Mouse (Mus musculus): ENCODE measurements around the gene Rab3il1.

Rab3il1 gene

DNA sequence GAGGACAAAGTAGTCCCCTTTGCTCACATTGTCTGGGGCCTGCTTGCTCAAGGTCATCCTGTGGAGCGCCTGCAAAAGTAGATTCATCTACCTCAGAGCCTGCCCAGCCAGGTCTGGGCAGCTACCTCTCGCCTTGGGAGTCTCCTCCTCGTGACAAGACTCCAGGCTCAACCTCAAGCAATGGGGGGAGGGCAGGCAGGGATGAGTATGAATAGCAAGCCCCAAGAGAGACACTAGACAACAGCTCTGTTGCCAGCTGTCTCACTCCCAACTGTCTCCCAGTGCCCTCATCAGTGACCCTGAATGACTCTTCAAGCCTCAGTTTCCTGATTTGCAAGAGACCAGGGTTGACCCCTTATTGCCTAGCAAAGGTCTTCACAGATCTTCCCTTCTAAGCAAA lies 11.9 kb downstream of the Rab3il1 start:
- no peak for DNase-seq (ENCODE audit: low spot score in 2 of 2)

DNA sequence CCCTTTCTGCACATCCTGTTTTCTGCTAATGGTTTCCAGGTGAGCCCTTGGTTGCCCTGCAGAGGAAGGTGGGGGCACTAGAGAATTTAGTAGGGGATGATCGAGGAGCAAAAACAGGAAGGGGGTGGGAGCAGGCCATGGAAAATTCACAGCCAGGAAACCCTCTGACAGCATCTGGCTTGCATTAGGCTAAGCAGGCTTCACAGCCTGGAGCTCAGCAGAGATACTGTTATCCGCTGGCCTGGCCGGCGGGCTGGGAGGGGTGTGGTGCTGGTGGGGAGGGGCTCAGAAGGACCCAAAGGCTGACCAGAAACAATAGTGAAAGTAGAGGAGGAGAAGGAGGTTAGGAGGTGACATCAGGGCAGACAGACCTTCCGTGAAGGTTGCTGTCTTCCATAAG lies 12.4 kb downstream of the Rab3il1 start:
- DNase-seq (ENCODE audit: low spot score in 2 of 2): peak; percentile 60

DNA sequence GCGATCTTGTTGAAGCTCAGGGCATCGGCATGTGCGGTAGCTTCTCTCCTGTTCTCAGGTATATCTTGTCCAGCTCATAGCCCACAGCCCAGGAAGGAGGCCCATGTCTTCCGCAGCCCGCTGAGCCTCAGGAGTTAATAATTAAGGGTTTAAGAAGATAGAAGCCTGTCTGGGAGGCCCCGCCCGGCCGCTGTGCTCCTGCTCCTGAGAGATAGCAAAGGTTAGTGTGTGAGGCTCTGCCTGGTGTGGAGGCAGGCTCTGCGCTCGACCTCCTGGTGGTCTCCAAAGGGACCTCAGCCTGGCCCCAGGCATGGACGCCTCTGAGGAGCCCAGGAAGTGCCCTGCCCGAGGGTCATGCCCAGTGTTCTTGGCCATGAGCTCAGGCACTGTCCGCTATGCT lies 13.4 kb downstream of the Rab3il1 start:
- DNase-seq (ENCODE audit: low spot score in 2 of 2): peak; percentile 84 to 90

DNA sequence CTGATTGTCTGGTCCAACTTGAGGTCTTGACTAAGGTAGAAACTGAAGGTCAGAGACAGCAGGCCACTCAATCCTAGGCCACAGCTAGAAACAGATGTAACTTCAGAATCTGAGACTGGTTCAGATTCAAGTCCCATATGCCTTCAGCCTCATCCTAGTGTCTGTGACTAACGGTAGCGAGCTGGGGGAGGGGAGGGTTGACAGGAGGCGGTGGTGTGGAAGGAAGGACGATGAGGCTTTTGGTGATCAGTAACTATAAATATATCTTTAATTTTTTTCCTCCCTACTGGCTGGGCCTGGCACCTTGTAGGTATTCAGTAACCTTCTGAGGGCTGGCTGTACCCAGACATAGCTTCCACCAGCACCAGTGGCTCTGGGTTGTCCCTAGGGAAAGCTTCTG lies 14.0 kb downstream of the Rab3il1 start:
- DNase-seq (ENCODE audit: low spot score in 2 of 2): peak in 1 of 2 experiments; percentile 66

DNA sequence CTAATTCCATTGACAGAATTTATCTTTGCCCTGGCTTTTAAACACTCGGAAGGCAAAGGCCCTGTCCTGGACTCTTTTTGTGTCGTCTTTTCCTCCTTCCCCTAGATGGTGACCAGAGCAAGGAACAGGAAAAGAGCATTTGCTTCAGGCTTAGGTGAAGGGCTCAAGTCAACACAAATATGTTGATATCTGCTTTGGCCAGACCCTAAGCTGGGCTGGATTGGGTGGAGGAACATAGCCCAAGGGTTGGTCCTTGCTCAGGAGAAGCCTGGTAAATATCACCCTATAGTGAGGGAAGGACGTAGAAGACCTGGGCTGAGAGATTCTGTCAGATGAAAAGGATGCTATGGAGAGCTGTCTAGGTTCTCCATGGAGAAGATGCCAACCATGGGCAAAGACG lies 14.7 kb downstream of the Rab3il1 start:
- DNase-seq (ENCODE audit: low spot score in 2 of 2): peak in 1 of 2 experiments; percentile 54

DNA sequence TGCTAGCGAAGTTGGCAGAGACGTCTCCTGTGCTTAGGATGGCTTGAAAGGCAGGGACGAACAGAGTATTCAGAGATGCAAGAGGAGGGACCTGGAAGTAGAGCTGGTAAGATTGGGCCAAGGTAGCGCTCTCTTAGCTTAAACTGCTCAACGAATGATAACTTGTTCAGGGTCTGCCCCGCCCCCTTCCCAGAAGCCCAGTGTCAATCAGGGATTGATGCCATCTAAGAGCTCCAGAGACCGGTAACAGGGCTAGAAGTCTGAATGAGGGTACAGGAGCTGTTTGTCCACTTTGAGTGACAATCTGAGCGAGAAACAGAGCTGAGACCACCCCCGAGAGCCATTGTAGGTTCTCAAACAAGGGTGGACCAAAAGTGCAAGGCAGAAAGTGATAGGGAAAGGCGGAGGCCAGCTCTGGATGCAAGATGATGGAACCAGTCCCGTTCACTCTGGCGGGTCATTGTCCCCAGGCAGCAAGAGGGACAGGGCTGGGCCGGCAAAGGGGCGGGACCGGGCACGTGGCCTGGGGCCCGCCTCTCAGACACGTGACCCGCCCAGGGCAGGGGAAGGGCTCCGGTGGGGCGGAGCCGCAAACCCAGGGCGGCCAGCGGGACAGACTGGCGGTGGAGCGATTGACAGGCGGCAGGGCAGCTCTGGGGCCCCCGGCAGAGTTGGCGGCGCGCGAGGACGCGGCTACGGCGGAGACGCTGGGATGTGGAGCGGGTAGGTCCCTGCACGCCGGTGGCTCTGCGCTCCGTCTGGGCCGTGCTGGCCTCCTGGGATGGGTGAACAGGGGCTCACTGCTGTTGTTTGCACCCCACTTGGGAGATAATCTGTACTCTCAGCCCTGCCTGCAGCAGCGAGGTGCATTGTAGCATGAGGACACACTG lies 16.4 kb downstream of the Rab3il1 start:
- DNase-seq (ENCODE audit: low spot score in 2 of 2): peak; percentile 87 to 93

DNA sequence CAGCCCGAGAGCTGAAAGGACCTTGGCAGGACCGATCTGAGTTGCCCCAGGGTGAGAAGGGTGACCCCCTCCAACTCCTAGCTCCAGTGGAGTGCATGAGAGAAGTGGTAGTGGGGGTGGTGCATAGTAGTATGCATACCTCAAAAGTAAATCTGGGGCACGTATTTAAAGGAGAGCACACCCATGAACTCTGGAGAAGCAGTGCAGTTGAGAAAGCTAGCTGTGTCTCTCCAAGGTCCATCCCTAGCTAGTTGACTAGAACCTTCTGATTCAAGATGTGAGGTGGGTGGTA lies 17.0 kb downstream of the Rab3il1 start:
- peak in 1 of 2 experiments; percentile 19 for DNase-seq (ENCODE audit: low spot score in 2 of 2)

DNA sequence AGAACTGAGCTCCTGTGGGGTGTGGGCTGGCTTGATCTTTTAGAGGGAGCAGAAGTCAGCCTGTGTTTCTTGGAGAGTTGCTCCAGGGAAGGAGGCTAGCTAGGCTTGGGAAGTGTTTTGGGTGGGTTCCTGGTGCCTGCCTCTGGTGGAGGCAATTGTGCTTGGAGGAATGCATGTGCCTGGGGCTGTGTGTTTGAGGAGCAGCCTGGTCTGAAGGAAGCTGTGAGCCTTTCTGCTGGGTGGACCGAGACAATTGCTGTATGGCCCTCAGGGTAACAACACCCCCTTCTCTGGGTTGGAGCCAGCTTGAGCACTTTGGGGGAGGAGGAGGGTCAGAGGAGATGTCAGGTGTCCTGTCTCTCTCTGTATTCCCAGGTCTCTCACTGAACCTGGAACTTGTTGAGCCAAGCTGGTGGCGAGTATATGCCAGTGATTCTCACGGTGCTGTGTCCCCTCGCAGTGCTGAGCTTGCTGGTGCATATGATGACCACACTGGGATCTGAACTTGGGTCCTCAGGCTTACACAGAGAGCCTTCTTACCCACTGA lies 17.8 kb downstream of the Rab3il1 start:
- peak in 1 of 2 experiments; percentile 13 for DNase-seq (ENCODE audit: low spot score in 2 of 2)

DNA sequence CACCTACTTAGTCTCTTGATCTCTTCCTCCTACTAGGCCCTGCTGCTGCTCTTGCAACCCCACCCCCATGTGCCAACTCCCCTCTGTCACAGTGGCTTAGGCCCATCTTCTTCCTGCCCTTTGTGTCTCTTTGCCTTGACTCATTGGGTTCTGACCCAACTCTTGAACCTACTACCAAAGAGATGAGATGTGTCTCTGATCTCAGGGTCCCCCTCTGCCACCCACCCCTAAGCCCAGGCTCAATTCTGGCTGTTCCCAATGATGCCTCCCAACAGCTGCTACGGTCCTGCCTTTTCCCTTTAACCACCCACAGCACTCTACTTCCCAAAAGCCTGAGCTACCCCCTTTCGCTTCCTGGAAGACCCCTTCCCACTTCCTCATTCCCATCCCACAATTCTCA lies 20.5 kb downstream of the Rab3il1 start:
- no peak for DNase-seq (ENCODE audit: low spot score in 2 of 2)

DNA sequence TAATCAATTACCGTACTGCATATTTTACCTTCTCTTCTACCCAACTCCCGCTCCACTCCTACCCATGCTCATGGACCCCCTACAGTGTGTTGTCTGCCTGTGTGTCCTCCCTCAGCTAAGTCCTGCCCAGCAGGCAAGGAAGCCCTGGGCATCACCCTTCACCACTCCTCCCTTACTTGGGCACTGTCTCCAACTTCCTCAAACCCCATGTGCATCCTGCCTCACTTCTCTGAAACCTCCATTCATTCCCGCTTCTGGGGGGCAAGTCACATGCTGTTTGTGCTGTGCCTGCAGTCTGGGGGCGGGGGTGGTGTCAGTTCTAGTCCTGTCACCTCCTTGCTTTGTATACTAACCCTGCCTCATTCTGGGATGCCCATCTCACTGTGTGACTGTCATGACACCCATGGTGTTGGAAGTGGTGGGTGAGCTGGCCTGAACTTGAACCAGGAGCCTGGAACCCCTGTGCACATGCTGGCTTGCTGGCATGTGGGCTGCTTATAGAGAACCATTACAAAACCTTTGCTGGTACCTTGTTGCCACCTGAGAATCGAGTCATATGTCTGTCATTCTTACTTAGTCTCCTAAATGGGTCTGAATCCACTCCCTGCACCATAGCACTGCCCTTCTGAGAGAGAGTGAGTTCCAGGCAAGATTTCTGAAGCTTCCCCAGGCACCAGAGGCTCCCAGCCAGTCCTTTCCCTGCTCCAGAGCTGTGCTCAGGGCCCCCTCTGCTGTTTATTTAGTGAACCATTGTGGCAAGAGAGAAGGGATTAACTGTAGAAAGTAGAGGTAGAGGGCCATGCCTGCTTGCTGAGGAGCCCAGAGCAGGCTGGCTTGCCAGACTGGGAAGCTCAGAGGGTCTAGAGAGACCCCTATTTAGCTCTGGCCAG lies 21.2 kb downstream of the Rab3il1 start:
- DNase-seq (ENCODE audit: low spot score in 2 of 2): no peak

DNA sequence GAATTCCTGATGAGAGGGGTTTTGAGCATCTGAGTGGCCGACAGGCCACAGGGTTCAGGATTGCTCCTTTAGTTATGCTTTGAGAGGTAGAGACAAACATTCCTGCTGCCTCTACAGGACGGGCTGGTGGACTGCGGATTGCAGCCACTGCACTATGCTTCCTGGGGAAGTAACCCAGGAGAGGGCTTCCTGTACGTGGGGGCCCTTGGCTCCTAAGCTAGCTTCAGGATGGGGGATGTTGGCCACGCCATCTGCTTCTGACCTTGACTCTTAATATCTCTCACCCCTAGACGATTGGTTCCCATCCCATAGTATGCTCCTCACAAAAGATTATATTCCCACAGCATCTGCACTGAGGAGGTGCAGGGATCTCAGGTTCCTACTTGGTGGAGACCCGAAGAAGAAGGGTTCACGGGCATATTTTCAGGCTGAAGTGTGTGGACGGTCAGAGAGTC lies 21.9 kb downstream of the Rab3il1 start:
- peak in 1 of 2 experiments; percentile 18 for DNase-seq (ENCODE audit: low spot score in 2 of 2)

DNA sequence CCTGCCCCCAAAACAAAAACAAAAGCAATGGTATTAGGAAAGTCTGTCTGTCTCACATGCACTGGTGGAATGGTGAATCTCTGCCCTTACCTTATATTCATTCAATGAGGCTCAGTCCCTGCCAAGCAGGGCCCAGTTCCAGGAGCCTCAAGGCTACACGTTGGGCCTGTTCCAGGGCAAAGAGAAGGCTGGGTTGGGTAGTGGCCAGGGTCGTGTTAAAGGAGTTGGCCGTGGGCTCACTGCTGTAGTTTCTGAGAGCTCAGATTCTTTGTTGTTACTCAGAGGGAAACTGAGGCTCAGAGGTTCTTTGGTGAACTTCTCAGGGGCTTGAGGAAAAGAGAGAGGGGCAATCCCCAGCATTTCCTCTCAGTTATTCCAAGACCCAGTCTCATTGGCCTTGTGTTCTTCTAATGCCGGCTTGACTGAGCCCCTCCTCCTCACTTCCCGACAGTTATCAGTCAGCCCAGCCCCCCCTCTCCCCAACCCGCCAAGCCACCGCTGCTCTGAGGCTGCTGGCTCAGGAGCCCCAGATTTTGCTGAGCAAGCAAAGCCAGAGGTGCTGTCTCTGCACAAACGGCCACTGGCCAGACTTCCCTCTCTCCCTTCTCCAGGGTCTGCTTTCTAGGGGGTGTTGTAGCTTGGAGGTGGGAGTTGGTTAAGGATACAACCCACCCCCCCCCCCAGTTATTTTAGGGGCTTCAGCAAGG lies 23.9 kb downstream of the Rab3il1 start:
- peak in 1 of 2 experiments; percentile 52 for DNase-seq (ENCODE audit: low spot score in 2 of 2)

DNA sequence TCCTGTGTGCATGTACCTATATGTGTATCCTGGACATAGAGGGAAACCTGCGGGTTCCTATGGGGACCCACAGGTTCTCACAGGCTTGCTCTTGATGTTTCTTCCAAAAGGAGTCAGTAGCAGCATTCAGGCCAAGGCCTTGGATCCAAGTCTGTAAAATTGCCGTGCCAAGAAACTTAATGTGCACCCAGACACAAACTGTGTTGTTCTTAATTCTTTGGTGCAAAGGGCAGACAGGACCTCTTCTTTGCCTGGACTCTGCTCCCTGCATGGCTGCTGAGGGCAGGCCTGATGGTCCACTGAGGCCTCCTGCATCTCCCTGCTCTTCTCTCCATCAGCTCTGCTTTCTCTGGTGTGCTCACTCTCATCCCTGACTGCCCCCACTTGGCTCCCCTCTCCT lies 28.3 kb downstream of the Rab3il1 start:
- DNase-seq (ENCODE audit: low spot score in 2 of 2): no peak

DNA sequence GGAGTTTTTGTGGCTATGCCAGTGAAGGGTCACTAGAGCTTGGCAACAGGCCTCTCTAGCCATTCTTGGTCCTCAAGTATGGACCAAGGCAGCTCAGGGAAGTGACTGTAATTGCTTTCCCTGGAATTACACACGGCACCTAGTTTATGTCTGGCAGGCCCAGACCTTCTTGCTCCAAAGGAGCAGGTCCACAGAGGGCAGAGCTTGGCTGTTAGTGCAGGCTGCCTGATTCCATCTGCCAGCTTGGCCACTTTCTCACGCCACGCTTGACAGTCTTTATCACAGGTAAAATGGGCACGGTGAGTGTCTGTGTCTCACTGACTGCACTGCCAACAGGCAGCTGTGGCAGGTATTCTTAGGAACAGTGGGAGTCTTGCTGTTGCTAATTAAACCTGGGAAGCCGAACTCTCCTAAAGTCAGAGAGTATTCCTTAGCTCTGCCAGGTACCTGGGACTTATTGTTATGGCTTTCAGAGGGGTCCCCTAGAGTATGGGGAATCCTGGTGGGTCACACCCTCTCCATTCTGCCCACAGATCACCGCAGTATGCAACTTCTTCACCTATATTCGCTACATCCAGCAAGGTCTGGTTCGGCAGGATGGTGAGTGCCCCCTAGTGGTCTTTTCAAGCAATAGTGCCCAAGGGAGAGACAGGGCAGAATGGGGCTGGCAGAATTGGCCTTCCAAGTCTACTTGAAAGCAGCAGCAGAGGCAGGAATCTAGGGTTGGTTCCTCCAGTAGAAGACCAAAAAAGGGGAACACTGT lies 31.9 kb downstream of the Rab3il1 start:
- peak; percentile 53 to 74 for DNase-seq (ENCODE audit: low spot score in 2 of 2)

DNA sequence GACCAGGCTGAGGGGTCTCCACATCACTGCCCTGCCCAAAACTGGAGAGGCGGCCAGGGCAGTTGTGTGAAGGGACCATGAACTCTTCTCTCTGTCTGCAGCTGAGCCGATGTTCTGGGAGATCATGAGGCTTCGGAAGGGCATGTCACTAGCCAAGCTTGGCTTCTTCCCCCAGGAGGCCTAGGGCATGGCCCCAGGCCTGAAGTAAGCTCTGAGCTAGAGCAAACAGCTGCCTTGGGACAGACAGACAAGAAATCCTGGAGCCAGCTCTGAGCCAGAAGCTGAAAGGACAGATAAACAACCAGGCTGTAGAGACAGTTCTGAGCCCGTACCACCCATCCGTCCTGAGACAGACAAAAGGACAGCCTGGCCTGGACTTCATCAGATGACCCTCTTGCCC lies 32.9 kb downstream of the Rab3il1 start:
- peak in 1 of 2 experiments; percentile 16 for DNase-seq (ENCODE audit: low spot score in 2 of 2)

DNA sequence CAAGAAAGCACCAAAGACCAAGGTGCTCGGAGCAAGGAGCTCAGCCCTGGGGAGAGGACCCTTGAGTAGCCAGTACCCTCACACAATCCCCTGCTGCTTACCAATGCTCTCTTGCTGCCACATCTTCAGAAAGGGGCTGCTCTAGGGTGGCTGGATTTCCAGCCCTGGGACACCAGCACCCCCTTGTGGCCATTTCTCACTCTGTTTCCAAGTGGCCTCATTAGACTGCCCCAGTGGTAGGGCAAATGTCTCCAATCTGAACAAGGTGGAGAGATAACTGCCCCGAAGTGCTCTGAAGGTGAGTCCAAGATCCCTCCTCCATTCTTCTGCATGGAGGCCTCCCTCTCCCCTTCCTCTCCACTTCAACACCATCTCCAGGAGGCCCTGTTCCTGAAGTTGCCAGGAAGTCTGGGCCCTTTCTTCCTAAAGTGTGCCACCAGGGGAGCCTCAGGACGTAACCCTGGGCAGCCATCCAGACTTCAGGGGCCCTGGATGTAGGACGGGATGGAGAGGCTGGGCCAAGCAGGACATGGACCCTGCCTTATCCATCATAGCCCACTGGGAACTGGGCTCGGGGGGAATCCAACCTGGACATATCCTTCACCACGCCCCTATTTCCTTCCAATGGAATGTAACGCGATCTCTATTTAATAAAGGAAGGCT lies 33.4 kb downstream of the Rab3il1 start:
- peak; percentile 86 to 93 for DNase-seq (ENCODE audit: low spot score in 2 of 2)

DNA sequence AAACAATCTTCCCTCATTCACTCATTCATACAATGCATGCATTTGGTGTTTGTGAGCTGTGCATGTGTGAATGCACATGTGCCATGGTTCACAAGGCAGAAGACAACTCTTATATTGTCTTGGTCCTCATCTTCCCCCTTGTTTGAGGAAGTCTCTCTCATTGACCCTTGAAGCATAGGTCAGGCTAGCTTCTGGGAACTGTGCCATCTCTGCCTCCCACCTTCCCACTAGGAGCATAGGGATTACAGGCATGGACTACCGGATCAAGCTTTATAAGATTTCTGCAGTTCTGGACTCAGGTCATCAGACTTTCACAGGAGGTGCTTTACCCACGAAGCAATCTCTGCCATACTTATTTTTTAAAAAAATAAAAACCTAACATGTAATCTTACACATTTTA lies 36.1 kb downstream of the Rab3il1 start:
- DNase-seq (ENCODE audit: low spot score in 2 of 2): no peak

DNA sequence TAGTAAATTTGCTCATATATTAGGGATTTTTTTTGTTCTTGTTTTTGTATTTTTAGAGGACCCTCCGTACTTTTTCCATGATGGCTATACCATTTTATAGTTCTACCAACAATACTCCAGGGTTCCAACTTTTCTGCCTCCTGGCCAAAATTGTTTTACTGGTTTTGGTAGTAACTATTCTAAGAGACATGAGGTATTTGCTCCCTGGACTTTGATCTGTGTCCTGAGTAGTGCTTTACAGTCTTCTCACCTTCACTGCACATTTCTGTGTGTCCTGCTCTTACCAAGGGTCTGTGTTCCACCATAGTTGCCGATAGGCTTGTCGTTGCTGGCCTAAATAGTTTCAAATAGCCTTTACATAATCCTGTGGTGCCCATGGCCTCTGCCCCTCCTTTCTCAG lies 36.9 kb downstream of the Rab3il1 start:
- no peak for DNase-seq (ENCODE audit: low spot score in 2 of 2)

DNA sequence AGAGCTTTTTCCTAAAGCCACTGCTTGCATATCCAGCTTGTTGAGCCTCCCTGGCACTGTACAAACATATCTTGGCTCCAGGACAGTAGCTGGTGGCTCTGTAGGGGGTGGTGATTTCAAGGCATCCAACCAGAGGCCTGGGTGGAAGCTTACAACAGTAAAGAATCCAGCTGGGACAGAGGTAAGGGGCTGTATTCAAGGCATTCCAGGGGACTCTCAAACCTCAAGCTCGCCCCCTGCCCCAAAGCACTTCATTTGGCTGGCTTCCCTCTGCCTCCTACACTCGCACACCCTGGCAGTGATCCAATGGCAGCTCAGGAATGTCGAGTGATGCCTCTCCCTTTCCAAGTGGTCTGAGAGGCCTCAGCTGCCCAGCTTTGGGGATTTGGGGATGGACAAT lies 37.4 kb downstream of the Rab3il1 start:
- DNase-seq (ENCODE audit: low spot score in 2 of 2): no peak

DNA sequence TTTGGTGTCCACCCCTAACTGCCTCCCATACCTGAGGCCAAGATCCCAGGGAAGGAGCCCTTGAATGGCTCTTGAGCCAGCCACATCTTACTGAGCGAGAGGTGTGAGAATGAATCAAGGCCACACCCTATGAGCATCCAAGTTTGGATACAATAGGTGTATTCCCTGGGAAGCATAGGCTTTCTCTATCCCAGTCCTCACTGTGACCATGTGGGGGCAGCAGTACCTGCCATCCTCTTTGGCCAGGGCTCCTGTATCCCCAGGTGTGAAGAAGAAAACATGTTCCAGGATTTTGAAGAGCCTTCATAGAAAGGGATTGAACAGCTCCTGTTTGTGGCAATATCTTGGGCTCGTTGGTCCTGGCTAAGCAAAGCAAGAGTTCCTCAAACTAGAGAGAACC lies 38.1 kb downstream of the Rab3il1 start:
- no peak for DNase-seq (ENCODE audit: low spot score in 2 of 2)

Measured in spleen, postnatal 10 days (tissue).